Mouse (Mus musculus) midbrain, embryonic 13.5 days (tissue): ENCODE measurements around the gene Gm14419. TPM values are rescaled to one million over a fixed set of nuclear protein-coding genes. Genes with fewer than 3 reads are reported as not detected.
"Not testable (repeated sequence)": the region's sequence is repeated elsewhere in the genome, so short reads cannot be mapped to it uniquely, and the experiment has no call there.

Source experiments
- ATAC-seq: fragments of 200-750 bp; cut with Nextera tagmentation; 2 replicates; pipeline ENCODE4 v1.8.0; 2017; ENCODE audit warnings: mild to moderate bottlenecking, moderate TSS enrichment, moderate library complexity
- H3K27ac ChIP-seq: fragments of 300-500 bp; sonication (generic); 2 replicates; pipeline ENCODE4 v1.5.1; 2015; ENCODE audit warnings: inconsistent platforms, mild to moderate bottlenecking, moderate library complexity
- H3K27me3 ChIP-seq: fragments of 300-500 bp; sonication (generic); 2 replicates; pipeline ENCODE4 v1.6.1; 2015; ENCODE audit warnings: mild to moderate bottlenecking, inconsistent platforms
- H3K36me3 ChIP-seq: fragments of 300-500 bp; sonication (generic); 2 replicates; pipeline ENCODE4 v1.6.1; 2015; ENCODE audit warnings: mild to moderate bottlenecking, inconsistent platforms
- H3K4me1 ChIP-seq: fragments of 300-500 bp; sonication (generic); replicated peaks from 2 replicates; pipeline ENCODE4 v1.6.1; 2015; ENCODE audit warnings: inconsistent platforms
- H3K4me2 ChIP-seq: fragments of 300-500 bp; sonication (generic); replicated peaks from 2 replicates; pipeline ENCODE4 v1.6.1; 2015; ENCODE audit warnings: moderate library complexity, mild to moderate bottlenecking, inconsistent platforms
- H3K4me3 ChIP-seq: fragments of 300-500 bp; sonication (generic); replicated peaks from 2 replicates; pipeline ENCODE4 v1.5.1; 2015; ENCODE audit warnings: mild to moderate bottlenecking, inconsistent platforms
- H3K9ac ChIP-seq: fragments of 300-500 bp; sonication (generic); replicated peaks from 2 replicates; pipeline ENCODE4 v1.6.1; 2015; ENCODE audit warnings: mild to moderate bottlenecking, inconsistent platforms
- H3K9me3 ChIP-seq: fragments of 300-500 bp; sonication (generic); 2 replicates; pipeline ENCODE4 v1.6.1; 2016; ENCODE audit warnings: mild to moderate bottlenecking, inconsistent platforms
- WGBS: fragments of 180-500 bp; shearing (Covaris S2); methylation state at CpG from one replicate; pipeline ENCODE4 v1.1.7; 2015; 5-methylcytosine and 5-hydroxymethylcytosine counted together
- polyA plus RNA-seq: library from polyadenylated mRNA; unstranded; fragments of >200 nt; fragmentation: Nextera tagmentation; extraction: Ambion mirVana; gene quantifications from 2 replicates; pipeline ENCODE4 v1.2.1, GENCODE M21; 2015

Gm14419 gene
- polyA plus RNA-seq, result 6.9 and 9.4 TPM in 2 replicates

GRCm38 (mm10) chr2:177000656-177001055 lies at the start of gene Gm14419:
Gm14419 (plus strand) TSS chr2:177000956.
- not testable (repeated sequence) for H3K4me2 ChIP-seq, ATAC-seq, H3K4me3 ChIP-seq, H3K36me3 ChIP-seq, H3K9me3 ChIP-seq, H3K27ac ChIP-seq, H3K4me1 ChIP-seq, H3K9ac ChIP-seq, H3K27me3 ChIP-seq
- no CpG with 5 or more reads among the region's 6 CpGs for WGBS

Other genes with a start within 250 kb of the Gm14419 start
- 7.4 and 8.0 TPM in 2 replicates for gene Gm14295, start 202.3 kb upstream of the Gm14419 start, polyA plus RNA-seq
- gene Gm14408, start 169.8 kb upstream of the Gm14419 start, polyA plus RNA-seq, result not detected in 2 replicates
- 14.0 and 14.8 TPM in 2 replicates for gene Gm14296, start 73.1 kb upstream of the Gm14419 start, polyA plus RNA-seq
- not detected in 2 replicates for gene Gm14401, start 73.4 kb downstream of the Gm14419 start, polyA plus RNA-seq
- 31.5 and 41.4 TPM in 2 replicates for gene Gm14410, start 205.5 kb downstream of the Gm14419 start, polyA plus RNA-seq